Mouse (Mus musculus): ENCODE measurements around the gene Scn10a. TPM values are rescaled to one million over a fixed set of nuclear protein-coding genes. Genes with fewer than 3 reads are reported as not detected.

Scn10a gene
- polyA plus RNA-seq, 1 experiment from 2014 or later, result not detected

- Histone ChIP-seq H3K9me3 (no peaks in the 10 kb centered on the region), H3K4me3 (no peak overlapping the region), H3K9ac (replicated peaks) (no peak overlapping the region), H3K27me3 (peaks cover 24% of the 10 kb centered on the region), H3K4me1 (peaks cover 11% of the 10 kb centered on the region; the same call in 1 of the 2 replicates), H3K36me3 (no peaks in the 10 kb centered on the region), H3K4me2 (replicated peaks) (no peak overlapping the region), H3K27ac (replicated peaks) (no peak overlapping the region)
- 87% methylated on average over 5 of the region's 5 CpGs for WGBS
- no peak for ATAC-seq (ENCODE audit: low FRiP score, low read depth)
Observed at GRCm38 (mm10) chr9:119633475-119633874, 85.6 kb downstream of the Scn10a start.

GRCm38 (mm10) chr9:119632801-119633200, 86.3 kb downstream of the Scn10a start:
- Histone ChIP-seq H3K4me1 (peaks cover 11% of the 10 kb centered on the region; the same call in 1 of the 2 replicates), H3K27ac (replicated peaks) (no peak overlapping the region), H3K4me3 (no peak overlapping the region), H3K9ac (replicated peaks) (no peak overlapping the region), H3K4me2 (replicated peaks) (no peak overlapping the region), H3K9me3 (no peaks in the 10 kb centered on the region), H3K27me3 (peaks cover 24% of the 10 kb centered on the region), H3K36me3 (no peaks in the 10 kb centered on the region)
- no peak for ATAC-seq (ENCODE audit: low FRiP score, low read depth)
- 40% methylated on average over 12 of the region's 12 CpGs for WGBS

GRCm38 (mm10) chr9:119631899-119632533, 87.1 kb downstream of the Scn10a start:
- Histone ChIP-seq H3K9ac (replicated peaks) (no peak overlapping the region), H3K27ac (replicated peaks) (no peak overlapping the region), H3K9me3 (no peaks in the 10 kb centered on the region), H3K36me3 (no peaks in the 10 kb centered on the region), H3K4me2 (replicated peaks) (no peak overlapping the region), H3K4me3 (no peak overlapping the region), H3K4me1 (peaks cover 11% of the 10 kb centered on the region; the same call in 1 of the 2 replicates), H3K27me3 (peaks cover 24% of the 10 kb centered on the region)
- ATAC-seq (ENCODE audit: low FRiP score, low read depth), result no peak
- WGBS, result 62% methylated on average over 15 of the region's 15 CpGs

- no peak overlapping the region for H3K4me2 ChIP-seq (replicated peaks)
- no peaks in the 10 kb centered on the region for H3K36me3 ChIP-seq
- H3K4me3 ChIP-seq, result no peak overlapping the region
- H3K27ac ChIP-seq (replicated peaks), result 0 out of 2 replicates have a peak overlapping the region, but pooled peaks have one; percentile 20
- 78% methylated on average over 13 of the region's 13 CpGs for WGBS
- H3K27me3 ChIP-seq, result peaks cover 24% of the 10 kb centered on the region
- H3K4me1 ChIP-seq, result peaks cover 11% of the 10 kb centered on the region; the same call in 1 of the 2 replicates
- no peak for ATAC-seq (ENCODE audit: low FRiP score, low read depth)
- H3K9me3 ChIP-seq, result no peaks in the 10 kb centered on the region
- H3K9ac ChIP-seq (replicated peaks), result no peak overlapping the region
Observed at GRCm38 (mm10) chr9:119631393-119631898, 87.7 kb downstream of the Scn10a start.

- Histone ChIP-seq H3K9ac (replicated peaks) (no peak overlapping the region), H3K36me3 (no peaks in the 10 kb centered on the region), H3K9me3 (no peaks in the 10 kb centered on the region), H3K27me3 (peaks cover 17% of the 10 kb centered on the region), H3K4me2 (replicated peaks) (no peak overlapping the region), H3K4me1 (peaks cover 11% of the 10 kb centered on the region; the same call in 1 of the 2 replicates), H3K4me3 (no peak overlapping the region), H3K27ac (replicated peaks) (no peak overlapping the region)
- WGBS, result 70% methylated on average over 8 of the region's 8 CpGs
- ATAC-seq (ENCODE audit: low FRiP score, low read depth), result no peak
Observed at GRCm38 (mm10) chr9:119628690-119629268, 90.3 kb downstream of the Scn10a start.

GRCm38 (mm10) chr9:119627227-119627626, 91.9 kb downstream of the Scn10a start:
- Histone ChIP-seq H3K27ac (replicated peaks) (no peak overlapping the region), H3K27me3 (0 out of 2 replicates have a peak, but pooled peaks cover 6% of the 10 kb centered on the region), H3K4me2 (replicated peaks) (no peak overlapping the region), H3K36me3 (no peaks in the 10 kb centered on the region), H3K9me3 (no peaks in the 10 kb centered on the region), H3K4me3 (no peak overlapping the region), H3K4me1 (peaks cover 6% of the 10 kb centered on the region; the same call in 1 of the 2 replicates), H3K9ac (replicated peaks) (no peak overlapping the region)
- no peak for ATAC-seq (ENCODE audit: low FRiP score, low read depth)
- 82% methylated on average over 6 of the region's 6 CpGs for WGBS

- H3K4me1 ChIP-seq, result no peaks in the 10 kb centered on the region
- no peak overlapping the region for H3K27ac ChIP-seq (replicated peaks)
- H3K4me2 ChIP-seq (replicated peaks), result no peak overlapping the region
- H3K4me3 ChIP-seq, result no peak overlapping the region
- no peak overlapping the region for H3K9ac ChIP-seq (replicated peaks)
- H3K27me3 ChIP-seq, result 0 out of 2 replicates have a peak, but pooled peaks cover 5% of the 10 kb centered on the region
- no peaks in the 10 kb centered on the region for H3K36me3 ChIP-seq
- ATAC-seq (ENCODE audit: low FRiP score, low read depth), result no peak
- 87% methylated on average over 4 of the region's 4 CpGs for whole genome bisulfite sequencing
- H3K9me3 ChIP-seq, result no peaks in the 10 kb centered on the region
Observed at GRCm38 (mm10) chr9:119624151-119624550, 95.0 kb downstream of the Scn10a start.

GRCm38 (mm10) chr9:119614798-119615197, 104.3 kb downstream of the Scn10a start:
- ATAC-seq (ENCODE audit: low FRiP score, low read depth), result no peak
- 81% methylated on average over 6 of the region's 6 CpGs for WGBS
- H3K27me3 ChIP-seq, result no peaks in the 10 kb centered on the region

GRCm38 (mm10) chr9:119610563-119611166, 108.5 kb downstream of the Scn10a start:
- Histone ChIP-seq H3K9ac (replicated peaks) (no peak overlapping the region), H3K27ac (replicated peaks) (no peak overlapping the region), H3K9me3 (no peaks in the 10 kb centered on the region), H3K4me1 (no peaks in the 10 kb centered on the region), H3K4me2 (replicated peaks) (no peak overlapping the region), H3K4me3 (no peak overlapping the region), H3K36me3 (no peaks in the 10 kb centered on the region), H3K27me3 (no peaks in the 10 kb centered on the region)
- ATAC-seq (ENCODE audit: low FRiP score, low read depth), result no peak
- 92% methylated on average over 7 of the region's 7 CpGs for WGBS

More at GRCm38 (mm10) chr9:119614798-119615197, 104.3 kb downstream of the Scn10a start:
- Histone ChIP-seq H3K4me3 (no peak overlapping the region), H3K27ac (replicated peaks) (no peak overlapping the region), H3K4me1 (no peaks in the 10 kb centered on the region), H3K4me2 (replicated peaks) (no peak overlapping the region), H3K9me3 (no peaks in the 10 kb centered on the region), H3K36me3 (no peaks in the 10 kb centered on the region), H3K9ac (replicated peaks) (no peak overlapping the region)

- Histone ChIP-seq H3K4me2 (replicated peaks) (no peak overlapping the region), H3K27ac (replicated peaks) (no peak overlapping the region), H3K9ac (replicated peaks) (no peak overlapping the region), H3K4me1 (no peaks in the 10 kb centered on the region), H3K36me3 (no peaks in the 10 kb centered on the region), H3K4me3 (no peak overlapping the region), H3K27me3 (no peaks in the 10 kb centered on the region), H3K9me3 (no peaks in the 10 kb centered on the region)
- WGBS, result 88% methylated on average over 5 of the region's 5 CpGs
- ATAC-seq (ENCODE audit: low FRiP score, low read depth), result no peak
Observed at GRCm38 (mm10) chr9:119606906-119607305, 112.2 kb downstream of the Scn10a start.

- H3K27ac ChIP-seq (replicated peaks), result no peak overlapping the region
- no peak overlapping the region for H3K9ac ChIP-seq (replicated peaks)
- WGBS, result 76% methylated on average over 8 of the region's 8 CpGs
- no peaks in the 10 kb centered on the region for H3K27me3 ChIP-seq
- no peaks in the 10 kb centered on the region for H3K4me1 ChIP-seq
- no peak overlapping the region for H3K4me2 ChIP-seq (replicated peaks)
- H3K9me3 ChIP-seq, result no peaks in the 10 kb centered on the region
- H3K4me3 ChIP-seq, result no peak overlapping the region
- ATAC-seq (ENCODE audit: low FRiP score, low read depth), result no peak
- no peaks in the 10 kb centered on the region for H3K36me3 ChIP-seq
Observed at GRCm38 (mm10) chr9:119604607-119605006, 114.5 kb downstream of the Scn10a start.

- no peak for ATAC-seq (ENCODE audit: low FRiP score, low read depth)
- Histone ChIP-seq H3K4me2 (replicated peaks) (no peak overlapping the region), H3K27ac (replicated peaks) (no peak overlapping the region), H3K4me3 (no peak overlapping the region), H3K9me3 (no peaks in the 10 kb centered on the region), H3K36me3 (no peaks in the 10 kb centered on the region), H3K4me1 (no peaks in the 10 kb centered on the region), H3K9ac (replicated peaks) (no peak overlapping the region), H3K27me3 (no peaks in the 10 kb centered on the region)
- 91% methylated on average over 10 of the region's 10 CpGs for WGBS
Observed at GRCm38 (mm10) chr9:119598501-119598900, 120.6 kb downstream of the Scn10a start.
